Mouse (Mus musculus): ENCODE measurements around the gene Hs2st1. TPM values are rescaled to one million over a fixed set of nuclear protein-coding genes. Genes with fewer than 3 reads are reported as not detected.

The Hs2st1 gene
- polyA plus RNA-seq, 1 experiment from 2014 or later, result 1.5 TPM

GRCm38 (mm10) chr3:144550659-144551058 is 19.3 kb downstream of the Hs2st1 start:
- WGBS (ENCODE audit: insufficient replicate concordance), result 83% methylated on average over 5 of the region's 5 CpGs
- ATAC-seq, result no peak
- TF ChIP-seq CTCF (IDR thresholded peaks at IDR 0.05; ENCODE audit: low read depth), result no peak
- 0 out of 2 replicates have a peak, but pooled peaks cover 2% of the 10 kb centered on the region for H3K4me1 ChIP-seq (ENCODE audit: insufficient read depth)
- DNase-seq, result no peak
- H3K36me3 ChIP-seq (replicated peaks; ENCODE audit: insufficient read depth, low read length), result no peaks in the 10 kb centered on the region
- no peak overlapping the region for H3K27ac ChIP-seq (ENCODE audit: low read depth)
- H3K27me3 ChIP-seq (ENCODE audit: insufficient read depth, low read length), result no peaks in the 10 kb centered on the region
- H3K9me3 ChIP-seq (ENCODE audit: low read length), result no peaks in the 10 kb centered on the region
- no peak overlapping the region for H3K4me2 ChIP-seq (ENCODE audit: low read depth, low read length)
- H3K9ac ChIP-seq (replicated peaks), result no peak overlapping the region
- H3K4me3 ChIP-seq (ENCODE audit: low read depth, low read length), result no peak overlapping the region

- ATAC-seq, result no peak
- Histone ChIP-seq H3K9ac (replicated peaks) (no peak overlapping the region), H3K27me3 (ENCODE audit: insufficient read depth, low read length) (no peaks in the 10 kb centered on the region), H3K4me2 (ENCODE audit: low read depth, low read length) (no peak overlapping the region), H3K27ac (ENCODE audit: low read depth) (no peak overlapping the region), H3K36me3 (replicated peaks; ENCODE audit: insufficient read depth, low read length) (no peaks in the 10 kb centered on the region), H3K4me3 (ENCODE audit: low read depth, low read length) (no peak overlapping the region), H3K4me1 (ENCODE audit: insufficient read depth) (0 out of 2 replicates have a peak, but pooled peaks cover 2% of the 10 kb centered on the region), H3K9me3 (ENCODE audit: low read length) (no peaks in the 10 kb centered on the region)
- no peak for DNase-seq
- 90% methylated on average over 5 of the region's 5 CpGs for WGBS (ENCODE audit: insufficient replicate concordance)
- no peak for TF ChIP-seq EP300 (IDR thresholded peaks at IDR 0.05; ENCODE audit: low read depth)
- no peak for TF ChIP-seq CTCF (IDR thresholded peaks at IDR 0.05; ENCODE audit: low read depth)
Observed at GRCm38 (mm10) chr3:144550036-144550435, 19.9 kb downstream of the Hs2st1 start.

- H3K27ac ChIP-seq (ENCODE audit: low read depth), result no peak overlapping the region
- DNase-seq (no peak), ATAC-seq (no peak)
- WGBS (ENCODE audit: insufficient replicate concordance), result 87% methylated on average over 7 of the region's 7 CpGs
- no peak overlapping the region for H3K4me2 ChIP-seq (ENCODE audit: low read depth, low read length)
- H3K36me3 ChIP-seq (replicated peaks; ENCODE audit: insufficient read depth, low read length), result no peaks in the 10 kb centered on the region
- no peaks in the 10 kb centered on the region for H3K27me3 ChIP-seq (ENCODE audit: insufficient read depth, low read length)
- no peaks in the 10 kb centered on the region for H3K9me3 ChIP-seq (ENCODE audit: low read length)
- TF ChIP-seq CTCF (IDR thresholded peaks at IDR 0.05; ENCODE audit: low read depth), result no peak
- TF ChIP-seq EP300 (IDR thresholded peaks at IDR 0.05; ENCODE audit: low read depth), result no peak
- no peak overlapping the region for H3K9ac ChIP-seq (replicated peaks)
- H3K4me3 ChIP-seq (ENCODE audit: low read depth, low read length), result no peak overlapping the region
- 0 out of 2 replicates have a peak, but pooled peaks cover 2% of the 10 kb centered on the region for H3K4me1 ChIP-seq (ENCODE audit: insufficient read depth)
Observed at GRCm38 (mm10) chr3:144548186-144548845, 21.7 kb downstream of the Hs2st1 start.

- H3K4me1 ChIP-seq (ENCODE audit: insufficient read depth), result no peaks in the 10 kb centered on the region
- H3K4me3 ChIP-seq (ENCODE audit: low read depth, low read length), result no peak overlapping the region
- DNase-seq (no peak), ATAC-seq (no peak)
- no peaks in the 10 kb centered on the region for H3K27me3 ChIP-seq (ENCODE audit: insufficient read depth, low read length)
- H3K9me3 ChIP-seq (ENCODE audit: low read length), result no peaks in the 10 kb centered on the region
- WGBS (ENCODE audit: insufficient replicate concordance), result 21% methylated on average over 4 of the region's 4 CpGs
- no peak overlapping the region for H3K9ac ChIP-seq (replicated peaks)
- H3K4me2 ChIP-seq (ENCODE audit: low read depth, low read length), result no peak overlapping the region
- H3K36me3 ChIP-seq (replicated peaks; ENCODE audit: insufficient read depth, low read length), result no peaks in the 10 kb centered on the region
- H3K27ac ChIP-seq (ENCODE audit: low read depth), result no peak overlapping the region
- no peak for TF ChIP-seq EP300 (IDR thresholded peaks at IDR 0.05; ENCODE audit: low read depth)
- TF ChIP-seq CTCF (IDR thresholded peaks at IDR 0.05; ENCODE audit: low read depth), result no peak
Observed at GRCm38 (mm10) chr3:144546490-144546889, 23.5 kb downstream of the Hs2st1 start.

- Histone ChIP-seq H3K4me1 (ENCODE audit: insufficient read depth) (no peaks in the 10 kb centered on the region), H3K27me3 (ENCODE audit: insufficient read depth, low read length) (no peaks in the 10 kb centered on the region), H3K4me2 (ENCODE audit: low read depth, low read length) (no peak overlapping the region), H3K9ac (replicated peaks) (no peak overlapping the region), H3K27ac (ENCODE audit: low read depth) (no peak overlapping the region), H3K36me3 (replicated peaks; ENCODE audit: insufficient read depth, low read length) (no peaks in the 10 kb centered on the region), H3K9me3 (ENCODE audit: low read length) (no peaks in the 10 kb centered on the region), H3K4me3 (ENCODE audit: low read depth, low read length) (no peak overlapping the region)
- no peak for TF ChIP-seq EP300 (IDR thresholded peaks at IDR 0.05; ENCODE audit: low read depth)
- TF ChIP-seq CTCF (IDR thresholded peaks at IDR 0.05; ENCODE audit: low read depth), result no peak
- WGBS (ENCODE audit: insufficient replicate concordance), result 73% methylated on average over 4 of the region's 4 CpGs
- DNase-seq (no peak), ATAC-seq (no peak)
Observed at GRCm38 (mm10) chr3:144545832-144546231, 24.1 kb downstream of the Hs2st1 start.

- no peak for ATAC-seq
Observed at GRCm38 (mm10) chr3:144545152-144545551, 24.8 kb downstream of the Hs2st1 start.

More at GRCm38 (mm10) chr3:144545152-144545551, 24.8 kb downstream of the Hs2st1 start:
- Histone ChIP-seq H3K36me3 (replicated peaks; ENCODE audit: insufficient read depth, low read length) (no peaks in the 10 kb centered on the region), H3K9me3 (ENCODE audit: low read length) (no peaks in the 10 kb centered on the region), H3K4me1 (ENCODE audit: insufficient read depth) (no peaks in the 10 kb centered on the region), H3K4me2 (ENCODE audit: low read depth, low read length) (no peak overlapping the region), H3K4me3 (ENCODE audit: low read depth, low read length) (no peak overlapping the region), H3K27me3 (ENCODE audit: insufficient read depth, low read length) (no peaks in the 10 kb centered on the region), H3K9ac (replicated peaks) (no peak overlapping the region), H3K27ac (ENCODE audit: low read depth) (no peak overlapping the region)
- TF ChIP-seq CTCF (IDR thresholded peaks at IDR 0.05; ENCODE audit: low read depth) (no peak), EP300 (IDR thresholded peaks at IDR 0.05; ENCODE audit: low read depth) (no peak)
- WGBS (ENCODE audit: insufficient replicate concordance), result 92% methylated on average over 7 of the region's 7 CpGs
- no peak for DNase-seq

Measured in liver, postnatal 0 days (tissue).